Mouse (Mus musculus): ENCODE measurements around the gene Gm21972. TPM values are rescaled to one million over a fixed set of nuclear protein-coding genes. Genes with fewer than 3 reads are reported as not detected.

The Gm21972 gene
- polyA plus RNA-seq, 1 experiment = not detected

Other genes with a start within 250 kb of the Gm21972 start
- 350 and 546 TPM in 2 replicates for gene Itm2c, start 239.4 kb upstream of the Gm21972 start, polyA plus RNA-seq (2012; rRNA removed)
- gene 4933407L21Rik, start 205.2 kb upstream of the Gm21972 start, polyA plus RNA-seq (2012; rRNA removed) = 0.58 and 2.1 TPM in 2 replicates
- gene Gpr55, start 172.6 kb upstream of the Gm21972 start, polyA plus RNA-seq (2012; rRNA removed) = 0.03 and 0.07 TPM in 2 replicates
- 18.5 and 30.4 TPM in 2 replicates for gene Spata3, start 116.8 kb upstream of the Gm21972 start, polyA plus RNA-seq (2012; rRNA removed)
- gene 2810459M11Rik, start 87.8 kb upstream of the Gm21972 start, polyA plus RNA-seq (2012; rRNA removed) = 37.5 and 48.4 TPM in 2 replicates
- 79.7 and 84.6 TPM in 2 replicates for gene Psmd1, start 69.2 kb upstream of the Gm21972 start, polyA plus RNA-seq (2012; rRNA removed)
- gene Htr2b, start 21.7 kb upstream of the Gm21972 start, polyA plus RNA-seq (2012; rRNA removed) = 0.24 and 0.30 TPM in 2 replicates
- gene Armc9, start 21.1 kb downstream of the Gm21972 start, polyA plus RNA-seq (2012; rRNA removed) = 8.3 TPM in 2 replicates
- 6.6 and 10.7 TPM in 2 replicates for gene B3gnt7, start 169.2 kb downstream of the Gm21972 start, polyA plus RNA-seq (2012; rRNA removed)
- gene Ncl, start 225.8 kb downstream of the Gm21972 start, polyA plus RNA-seq (2012; rRNA removed) = 5.8 and 13.1 TPM in 2 replicates